Mouse (Mus musculus): Measurements from ENCODE around the gene G3bp1. TPM values are rescaled to one million over a fixed set of nuclear protein-coding genes. Genes with fewer than 3 reads are reported as not detected.

G3bp1 gene
- polyA plus RNA-seq, 1 experiment from 2014 or later = 145 TPM

GRCm38 (mm10) chr11:55449531-55449930 is 20.0 kb upstream of the G3bp1 start:
- Histone ChIP-seq H3K4me2 (replicated peaks) (no peak overlapping the region), H3K27ac (no peak overlapping the region), H3K27me3 (no peaks in the 10 kb centered on the region), H3K4me1 (replicated peaks) (no peaks in the 10 kb centered on the region), H3K9ac (replicated peaks) (no peak overlapping the region), H3K9me3 (no peaks in the 10 kb centered on the region), H3K36me3 (peaks cover 43% of the 10 kb centered on the region), H3K4me3 (replicated peaks) (no peak overlapping the region)
- 84% methylated on average over 7 of the region's 7 CpGs for WGBS
- no peak for ATAC-seq

GRCm38 (mm10) chr11:55450311-55450710 is 19.2 kb upstream of the G3bp1 start:
- ATAC-seq = no peak
- H3K4me2 ChIP-seq (replicated peaks) = no peak overlapping the region
- H3K27me3 ChIP-seq = no peaks in the 10 kb centered on the region
- H3K27ac ChIP-seq = no peak overlapping the region
- H3K9me3 ChIP-seq = no peaks in the 10 kb centered on the region
- no peaks in the 10 kb centered on the region for H3K4me1 ChIP-seq (replicated peaks)
- no peak overlapping the region for H3K4me3 ChIP-seq (replicated peaks)
- no peak overlapping the region for H3K9ac ChIP-seq (replicated peaks)
- H3K36me3 ChIP-seq = peaks cover 48% of the 10 kb centered on the region
- 72% methylated on average over 4 of the region's 4 CpGs for WGBS

GRCm38 (mm10) chr11:55453640-55454039 is 15.8 kb upstream of the G3bp1 start:
- Histone ChIP-seq H3K36me3 (peaks cover 44% of the 10 kb centered on the region), H3K27me3 (no peaks in the 10 kb centered on the region), H3K4me3 (replicated peaks) (no peak overlapping the region), H3K27ac (no peak overlapping the region), H3K4me1 (replicated peaks) (0 out of 2 replicates have a peak, but pooled peaks cover 8% of the 10 kb centered on the region), H3K9ac (replicated peaks) (no peak overlapping the region), H3K9me3 (no peaks in the 10 kb centered on the region), H3K4me2 (replicated peaks) (no peak overlapping the region)
- no peak for ATAC-seq
- WGBS = 94% methylated on average over 4 of the region's 4 CpGs

- no peak overlapping the region for H3K9ac ChIP-seq (replicated peaks)
- ATAC-seq = no peak
- H3K27me3 ChIP-seq = no peaks in the 10 kb centered on the region
- H3K4me3 ChIP-seq (replicated peaks) = no peak overlapping the region
- H3K36me3 ChIP-seq = peaks cover 29% of the 10 kb centered on the region
- no peak overlapping the region for H3K4me2 ChIP-seq (replicated peaks)
- no peaks in the 10 kb centered on the region for H3K9me3 ChIP-seq
- H3K27ac ChIP-seq = no peak overlapping the region
- peaks cover 18% of the 10 kb centered on the region for H3K4me1 ChIP-seq (replicated peaks)
- 78% methylated on average over 2 of the region's 2 CpGs for WGBS
Observed at GRCm38 (mm10) chr11:55455166-55455565, 14.3 kb upstream of the G3bp1 start.

GRCm38 (mm10) chr11:55458501-55458900 is 11.0 kb upstream of the G3bp1 start:
- H3K9ac ChIP-seq (replicated peaks) = peak overlapping the region; percentile 23; the same call in 1 of the 2 replicates
- no peak overlapping the region for H3K27ac ChIP-seq
- 57% methylated on average over 4 of the region's 4 CpGs for WGBS
- peaks cover 31% of the 10 kb centered on the region for H3K4me1 ChIP-seq (replicated peaks)
- no peaks in the 10 kb centered on the region for H3K27me3 ChIP-seq
- peaks cover 11% of the 10 kb centered on the region; the same call in 1 of the 2 replicates for H3K36me3 ChIP-seq
- H3K4me3 ChIP-seq (replicated peaks) = no peak overlapping the region
- no peak overlapping the region for H3K4me2 ChIP-seq (replicated peaks)
- no peaks in the 10 kb centered on the region for H3K9me3 ChIP-seq
- ATAC-seq = no peak

GRCm38 (mm10) chr11:55459850-55460558 is 9.5 kb upstream of the G3bp1 start:
- Histone ChIP-seq H3K4me3 (replicated peaks) (peak overlapping the region; percentile 79), H3K36me3 (no peaks in the 10 kb centered on the region), H3K27ac (peak overlapping the region; percentile 79; the same call in 1 of the 2 replicates), H3K9ac (replicated peaks) (peak overlapping the region; percentile 77), H3K4me1 (replicated peaks) (peaks cover 31% of the 10 kb centered on the region), H3K9me3 (no peaks in the 10 kb centered on the region), H3K4me2 (replicated peaks) (peak overlapping the region; percentile 91), H3K27me3 (no peaks in the 10 kb centered on the region)
- no peak for ATAC-seq
- 33% methylated on average over 3 of the region's 3 CpGs for WGBS

GRCm38 (mm10) chr11:55460559-55461018 is 8.9 kb upstream of the G3bp1 start:
- H3K27me3 ChIP-seq = no peaks in the 10 kb centered on the region
- peak overlapping the region; percentile 79 for H3K27ac ChIP-seq
- H3K4me1 ChIP-seq (replicated peaks) = peaks cover 31% of the 10 kb centered on the region
- H3K4me3 ChIP-seq (replicated peaks) = peak overlapping the region; percentile 79
- H3K4me2 ChIP-seq (replicated peaks) = peak overlapping the region; percentile 91
- H3K9ac ChIP-seq (replicated peaks) = peak overlapping the region; percentile 77
- no peaks in the 10 kb centered on the region for H3K9me3 ChIP-seq
- no peaks in the 10 kb centered on the region for H3K36me3 ChIP-seq
- ATAC-seq = peak; percentile 87
- under 1% methylated on average over 17 of the region's 17 CpGs for WGBS

GRCm38 (mm10) chr11:55461019-55461645 is 8.4 kb upstream of the G3bp1 start, which contains the start of gene Atox1:
Atox1 (minus strand) TSS chr11:55461239.
- WGBS = under 1% methylated on average over 36 of the region's 36 CpGs
- Histone ChIP-seq H3K4me3 (replicated peaks) (peak within 1 kb of the TSS; percentile 79), H3K27me3 (no peaks in the 10 kb centered on the region), H3K4me1 (replicated peaks) (peaks cover 31% of the 10 kb centered on the region), H3K36me3 (no peaks in the 10 kb centered on the region), H3K27ac (peak within 1 kb of the TSS; percentile 79), H3K9me3 (no peaks in the 10 kb centered on the region), H3K9ac (replicated peaks) (peak within 1 kb of the TSS; percentile 77), H3K4me2 (replicated peaks) (peak within 1 kb of the TSS; percentile 91)
- ATAC-seq = peak; percentile 98

- H3K4me1 ChIP-seq (replicated peaks) = peaks cover 27% of the 10 kb centered on the region
Observed at GRCm38 (mm10) chr11:55462149-55462548, 7.3 kb upstream of the G3bp1 start.

GRCm38 (mm10) chr11:55464707-55465106 is 4.8 kb upstream of the G3bp1 start:
- H3K27me3 ChIP-seq = no peaks in the 10 kb centered on the region
- H3K4me1 ChIP-seq (replicated peaks) = peaks cover 25% of the 10 kb centered on the region
- no peaks in the 10 kb centered on the region for H3K9me3 ChIP-seq
- WGBS = 90% methylated on average over 10 of the region's 10 CpGs
- ATAC-seq = no peak
- H3K27ac ChIP-seq = no peak overlapping the region
- no peak overlapping the region for H3K9ac ChIP-seq (replicated peaks)
- H3K4me2 ChIP-seq (replicated peaks) = no peak overlapping the region
- H3K4me3 ChIP-seq (replicated peaks) = no peak overlapping the region
- H3K36me3 ChIP-seq = no peaks in the 10 kb centered on the region

More at GRCm38 (mm10) chr11:55462149-55462548, 7.3 kb upstream of the G3bp1 start:
- Histone ChIP-seq H3K36me3 (no peaks in the 10 kb centered on the region), H3K4me2 (replicated peaks) (no peak overlapping the region), H3K9ac (replicated peaks) (no peak overlapping the region), H3K27ac (no peak overlapping the region), H3K9me3 (no peaks in the 10 kb centered on the region), H3K4me3 (replicated peaks) (no peak overlapping the region), H3K27me3 (no peaks in the 10 kb centered on the region)
- WGBS = 97% methylated on average over 9 of the region's 9 CpGs
- no peak for ATAC-seq

GRCm38 (mm10) chr11:55465177-55465576 is 4.3 kb upstream of the G3bp1 start:
- 83% methylated on average over 3 of the region's 3 CpGs for WGBS
- H3K4me2 ChIP-seq (replicated peaks) = no peak overlapping the region
- H3K4me1 ChIP-seq (replicated peaks) = peaks cover 21% of the 10 kb centered on the region
- H3K4me3 ChIP-seq (replicated peaks) = no peak overlapping the region
- no peak for ATAC-seq
- H3K36me3 ChIP-seq = no peaks in the 10 kb centered on the region
- H3K27ac ChIP-seq = no peak overlapping the region
- no peaks in the 10 kb centered on the region for H3K9me3 ChIP-seq
- no peak overlapping the region for H3K9ac ChIP-seq (replicated peaks)
- H3K27me3 ChIP-seq = no peaks in the 10 kb centered on the region

- 64% methylated on average over 10 of the region's 10 CpGs for WGBS
- peaks cover 25% of the 10 kb centered on the region for H3K4me1 ChIP-seq (replicated peaks)
- peaks cover 9% of the 10 kb centered on the region for H3K36me3 ChIP-seq
- H3K27ac ChIP-seq = peak overlapping the region; percentile 89; the same call in 1 of the 2 replicates
- peak overlapping the region; percentile 48 for H3K4me3 ChIP-seq (replicated peaks)
- peak overlapping the region; percentile 80 for H3K4me2 ChIP-seq (replicated peaks)
- no peak for ATAC-seq
- no peaks in the 10 kb centered on the region for H3K9me3 ChIP-seq
- no peaks in the 10 kb centered on the region for H3K27me3 ChIP-seq
- peak overlapping the region; percentile 73; the same call in 1 of the 2 replicates for H3K9ac ChIP-seq (replicated peaks)
Observed at GRCm38 (mm10) chr11:55468012-55468411, 1.5 kb upstream of the G3bp1 start.

All from midbrain, embryonic 13.5 days (tissue).